Mouse (Mus musculus): ENCODE measurements around the gene Lrrc3b. TPM values are rescaled to one million over a fixed set of nuclear protein-coding genes. Genes with fewer than 3 reads are reported as not detected.
A peak's percentile ranks its signal among the peaks of the same experiment; 100 is the strongest.

The Lrrc3b gene
- total RNA-seq (2014; rRNA removed; ENCODE audit: low replicate concordance), result 12.4 and 23.0 TPM in 2 replicates
- polyA plus RNA-seq (2015; fragmentation: Nextera tagmentation; extraction: Ambion mirVana), result 13.2 and 15.0 TPM in 2 replicates

DNA sequence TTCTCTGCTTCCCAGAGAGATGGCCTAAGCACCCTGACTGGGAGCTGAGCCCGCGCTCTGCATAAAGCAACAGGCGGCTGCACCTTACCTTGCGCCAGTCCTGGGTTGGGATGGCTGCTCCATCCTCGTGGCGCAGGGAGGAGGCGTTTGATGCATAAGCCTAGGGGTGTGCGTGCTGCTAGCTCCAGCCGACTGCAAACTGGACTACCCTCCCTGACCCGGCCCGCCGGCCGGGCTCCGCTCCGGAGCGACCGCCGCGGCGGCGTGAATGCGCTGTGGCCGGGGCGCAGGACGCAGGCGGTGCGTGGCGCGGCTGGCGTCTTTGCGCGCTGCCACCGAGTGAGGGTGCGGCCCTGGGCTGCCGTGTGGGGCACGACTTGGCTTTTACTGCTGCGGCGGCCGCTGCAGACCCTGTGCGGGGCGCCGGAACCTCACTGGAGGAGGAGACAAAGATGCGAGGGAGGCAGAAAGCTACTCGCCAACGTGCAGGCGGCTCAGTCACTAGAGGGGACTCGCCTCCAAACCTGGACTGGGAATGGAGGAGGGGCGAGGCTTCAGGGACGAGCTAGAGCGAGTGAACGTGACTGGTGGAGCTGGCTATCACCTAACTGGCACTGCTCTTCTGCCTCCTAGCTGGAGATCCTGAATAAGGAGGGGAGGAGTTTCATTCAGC, at the start of gene Lrrc3b:
Gene Lrrc3b, minus strand, starts transcription at position 503 of the 673 bp plus-strand sequence.
- ATAC-seq (ENCODE audit: insufficient read depth, low read depth), result peak; percentile 87
- H3K4me2 ChIP-seq (ENCODE audit: low read depth, low read length), result peak within 1 kb of the TSS; percentile 88
- peak within 1 kb of the TSS; percentile 63 for H3K4me3 ChIP-seq (ENCODE audit: low read depth, low read length)
- H3K4me1 ChIP-seq (ENCODE audit: control insufficient read depth, insufficient read depth), result peaks cover 11% of the 10 kb centered on the region; the same call in 1 of the 2 replicates
- peak within 1 kb of the TSS; percentile 79 for H3K27ac ChIP-seq (ENCODE audit: low read depth)
- H3K9me3 ChIP-seq (replicated peaks; ENCODE audit: control insufficient read depth, low read length), result no peaks in the 10 kb centered on the region
- H3K9ac ChIP-seq (replicated peaks; ENCODE audit: low read depth, low read length), result peak within 1 kb of the TSS; percentile 51
- no peaks in the 10 kb centered on the region for H3K27me3 ChIP-seq (ENCODE audit: control insufficient read depth, insufficient read depth, low read length)
- peak; percentile 81 for DNase-seq (ENCODE audit: low spot score)
- H3K36me3 ChIP-seq (replicated peaks; ENCODE audit: control insufficient read depth, insufficient read depth, low read length), result 0 out of 2 replicates have a peak, but pooled peaks cover 6% of the 10 kb centered on the region
- WGBS, result under 1% methylated on average over 51 of the region's 51 CpGs
- peak; percentile 38 for TF ChIP-seq CTCF (IDR thresholded peaks at IDR 0.05; ENCODE audit: low read depth)
- TF ChIP-seq EP300 (IDR thresholded peaks at IDR 0.05; ENCODE audit: low read depth), result no peak

DNA sequence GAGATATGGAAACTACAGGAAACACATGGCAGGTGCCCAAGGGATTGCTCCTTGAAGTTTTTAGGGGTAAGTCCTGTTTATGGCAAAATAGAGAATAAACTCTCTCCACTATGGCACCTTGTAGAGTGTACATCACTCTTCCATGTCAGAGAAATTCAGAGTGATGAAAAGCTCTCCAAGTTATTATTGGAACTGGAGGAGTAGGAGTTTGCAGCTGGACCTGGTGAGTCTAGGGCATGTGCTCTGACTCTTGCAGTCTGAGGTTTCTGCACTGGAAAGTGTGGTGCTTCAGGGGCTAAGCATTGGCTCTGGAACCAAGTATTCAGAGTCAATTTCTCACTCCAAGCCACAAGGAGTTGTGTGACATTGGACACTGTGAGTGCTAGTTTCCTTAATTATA, 38.9 kb upstream of the Lrrc3b start:
- no peaks in the 10 kb centered on the region for H3K27me3 ChIP-seq (ENCODE audit: control insufficient read depth, insufficient read depth, low read length)
- H3K4me2 ChIP-seq (ENCODE audit: low read depth, low read length), result no peak overlapping the region
- no peaks in the 10 kb centered on the region for H3K4me1 ChIP-seq (ENCODE audit: control insufficient read depth, insufficient read depth)
- ATAC-seq (ENCODE audit: insufficient read depth, low read depth) (peak; percentile 41; the same call in 1 of the 2 replicates), DNase-seq (ENCODE audit: low spot score) (peak; percentile 11)
- H3K36me3 ChIP-seq (replicated peaks; ENCODE audit: control insufficient read depth, insufficient read depth, low read length), result no peaks in the 10 kb centered on the region
- no peak overlapping the region for H3K4me3 ChIP-seq (ENCODE audit: low read depth, low read length)
- H3K9ac ChIP-seq (replicated peaks; ENCODE audit: low read depth, low read length), result no peak overlapping the region
- TF ChIP-seq CTCF (IDR thresholded peaks at IDR 0.05; ENCODE audit: low read depth), result no peak
- no peak for TF ChIP-seq EP300 (IDR thresholded peaks at IDR 0.05; ENCODE audit: low read depth)
- H3K27ac ChIP-seq (ENCODE audit: low read depth), result peak overlapping the region; percentile 14
- H3K9me3 ChIP-seq (replicated peaks; ENCODE audit: control insufficient read depth, low read length), result 0 out of 2 replicates have a peak, but pooled peaks cover 3% of the 10 kb centered on the region

DNA sequence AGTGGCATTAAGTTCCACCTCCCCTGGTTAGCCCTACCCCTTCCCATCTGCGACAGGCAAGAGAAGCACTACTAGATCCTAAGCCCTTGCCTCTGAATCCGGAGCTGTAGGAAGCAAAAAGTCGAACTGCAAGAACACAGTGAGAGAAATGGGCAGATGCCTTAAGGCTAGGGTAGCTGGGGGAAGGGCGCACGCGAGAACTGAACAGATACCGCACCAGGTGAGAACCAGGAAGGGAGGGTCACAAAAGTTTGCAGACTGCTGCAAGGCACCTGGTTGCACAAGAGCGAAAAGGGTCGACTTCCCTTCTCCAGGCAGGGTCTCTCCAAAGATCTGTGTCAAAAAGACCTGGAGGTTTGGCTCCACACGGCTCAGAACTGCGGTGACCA, 697 bp downstream of the Lrrc3b start:
- H3K36me3 ChIP-seq (replicated peaks; ENCODE audit: control insufficient read depth, insufficient read depth, low read length), result 0 out of 2 replicates have a peak, but pooled peaks cover 6% of the 10 kb centered on the region
- H3K9ac ChIP-seq (replicated peaks; ENCODE audit: low read depth, low read length), result peak overlapping the region; percentile 51
- ATAC-seq (ENCODE audit: insufficient read depth, low read depth), result no peak
- peaks cover 11% of the 10 kb centered on the region; the same call in 1 of the 2 replicates for H3K4me1 ChIP-seq (ENCODE audit: control insufficient read depth, insufficient read depth)
- peak overlapping the region; percentile 63 for H3K4me3 ChIP-seq (ENCODE audit: low read depth, low read length)
- no peaks in the 10 kb centered on the region for H3K27me3 ChIP-seq (ENCODE audit: control insufficient read depth, insufficient read depth, low read length)
- DNase-seq (ENCODE audit: low spot score), result no peak
- H3K27ac ChIP-seq (ENCODE audit: low read depth), result peak overlapping the region; percentile 79
- under 1% methylated on average over 11 of the region's 11 CpGs for WGBS
- H3K9me3 ChIP-seq (replicated peaks; ENCODE audit: control insufficient read depth, low read length), result no peaks in the 10 kb centered on the region
- TF ChIP-seq EP300 (IDR thresholded peaks at IDR 0.05; ENCODE audit: low read depth) (no peak), CTCF (IDR thresholded peaks at IDR 0.05; ENCODE audit: low read depth) (no peak)
- H3K4me2 ChIP-seq (ENCODE audit: low read depth, low read length), result peak overlapping the region; percentile 88

DNA sequence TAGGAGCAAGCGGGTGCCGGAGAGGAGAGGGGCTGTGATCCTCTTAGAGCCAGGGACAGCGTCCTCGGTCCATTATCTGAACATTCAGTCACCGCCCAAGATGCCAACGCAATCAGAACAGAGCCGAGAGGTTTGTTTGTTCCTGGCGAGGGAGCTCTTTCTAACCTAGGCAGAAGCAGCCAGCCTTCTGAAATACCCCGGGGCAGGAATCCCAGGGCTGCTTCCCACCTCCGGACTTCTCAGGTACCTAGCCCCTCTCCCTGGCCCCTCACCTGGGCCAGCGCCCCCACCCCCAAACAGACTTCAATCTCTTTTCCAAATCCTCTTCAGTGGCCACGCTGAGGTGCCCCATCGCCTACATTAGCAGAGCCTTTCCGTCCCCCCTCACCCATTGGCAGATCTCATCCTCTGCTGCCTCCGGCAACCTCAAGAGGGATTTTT, 1.3 kb downstream of the Lrrc3b start:
- H3K27ac ChIP-seq (ENCODE audit: low read depth), result peak overlapping the region; percentile 33; the same call in 1 of the 2 replicates

DNA sequence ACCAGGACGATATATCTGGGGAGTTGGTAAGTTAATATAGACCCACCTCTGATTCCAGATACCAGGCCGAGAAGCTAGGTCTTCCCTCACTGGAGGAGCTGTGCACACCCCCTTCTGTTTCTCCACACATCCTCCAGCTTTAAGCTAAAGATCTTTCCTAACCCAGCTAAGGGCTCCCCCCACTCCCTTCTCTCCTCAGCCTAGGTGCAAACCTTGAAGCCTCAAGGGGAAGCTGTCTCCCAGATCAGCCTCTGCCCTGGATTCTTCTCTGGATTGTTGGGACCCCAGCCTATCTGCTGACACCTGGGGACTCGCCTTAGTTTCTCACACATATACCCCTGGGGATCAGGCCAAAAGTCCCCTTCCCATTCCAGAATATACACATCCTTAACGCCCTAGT, 1.7 kb downstream of the Lrrc3b start:
- WGBS, result 47% methylated on average over 4 of the region's 4 CpGs
- Histone ChIP-seq H3K27ac (ENCODE audit: low read depth) (peak overlapping the region; percentile 33; the same call in 1 of the 2 replicates), H3K9me3 (replicated peaks; ENCODE audit: control insufficient read depth, low read length) (no peaks in the 10 kb centered on the region), H3K4me3 (ENCODE audit: low read depth, low read length) (peak overlapping the region; percentile 63), H3K4me1 (ENCODE audit: control insufficient read depth, insufficient read depth) (peaks cover 17% of the 10 kb centered on the region), H3K9ac (replicated peaks; ENCODE audit: low read depth, low read length) (peak overlapping the region; percentile 51), H3K27me3 (ENCODE audit: control insufficient read depth, insufficient read depth, low read length) (no peaks in the 10 kb centered on the region), H3K4me2 (ENCODE audit: low read depth, low read length) (peak overlapping the region; percentile 88), H3K36me3 (replicated peaks; ENCODE audit: control insufficient read depth, insufficient read depth, low read length) (0 out of 2 replicates have a peak, but pooled peaks cover 6% of the 10 kb centered on the region)
- no peak for ATAC-seq (ENCODE audit: insufficient read depth, low read depth)
- TF ChIP-seq CTCF (IDR thresholded peaks at IDR 0.05; ENCODE audit: low read depth), result no peak
- no peak for TF ChIP-seq EP300 (IDR thresholded peaks at IDR 0.05; ENCODE audit: low read depth)
- no peak for DNase-seq (ENCODE audit: low spot score)

More for the DNA sequence above, 1.3 kb downstream of the Lrrc3b start:
- Histone ChIP-seq H3K4me1 (ENCODE audit: control insufficient read depth, insufficient read depth) (peaks cover 12% of the 10 kb centered on the region), H3K4me2 (ENCODE audit: low read depth, low read length) (peak overlapping the region; percentile 88), H3K9me3 (replicated peaks; ENCODE audit: control insufficient read depth, low read length) (no peaks in the 10 kb centered on the region), H3K36me3 (replicated peaks; ENCODE audit: control insufficient read depth, insufficient read depth, low read length) (0 out of 2 replicates have a peak, but pooled peaks cover 6% of the 10 kb centered on the region), H3K27me3 (ENCODE audit: control insufficient read depth, insufficient read depth, low read length) (no peaks in the 10 kb centered on the region), H3K9ac (replicated peaks; ENCODE audit: low read depth, low read length) (peak overlapping the region; percentile 51), H3K4me3 (ENCODE audit: low read depth, low read length) (peak overlapping the region; percentile 63)
- 0 out of 2 replicates have a peak, but pooled peaks have one; percentile 2 for TF ChIP-seq CTCF (IDR thresholded peaks at IDR 0.05; ENCODE audit: low read depth)
- TF ChIP-seq EP300 (IDR thresholded peaks at IDR 0.05; ENCODE audit: low read depth), result no peak
- ATAC-seq (ENCODE audit: insufficient read depth, low read depth) (0 out of 2 replicates have a peak, but pooled peaks have one; percentile 13), DNase-seq (ENCODE audit: low spot score) (peak; percentile 28)
- WGBS, result 5% methylated on average over 15 of the region's 15 CpGs

Measured in heart, postnatal 0 days (tissue).